Mouse (Mus musculus): ENCODE data around the gene 9330182O14Rik.

GRCm38 (mm10) chr15:40167276-40168139, 33.3 kb downstream of the 9330182O14Rik start:
- TF ChIP-seq POLR2A (IDR thresholded peaks at IDR 0.05; ENCODE audit: borderline replicate concordance, insufficient read depth, low read length): no peak
- no peak for TF ChIP-seq CTCF (IDR thresholded peaks at IDR 0.05; ENCODE audit: borderline replicate concordance, insufficient read depth, low read depth, low read length)

Measured in cerebellum, adult 2 months (tissue).